Mouse (Mus musculus) spleen, adult 18-20 months (tissue): ENCODE measurements at regions not wholly inside any gene's neighbourhood (a gene's known extent, or its start where the extent isn't known, plus 50 kb on each side); places are given as distances from the start of the nearest gene placed in this dataset.
"Not testable (repeated sequence)": the region's sequence is repeated elsewhere in the genome, so short reads cannot be mapped to it uniquely, and the experiment has no call there.

ENCODE experiments used
- DNase-seq, 2 experiments: peaks; one replicate each; pipeline ENCODE4 v3.0.0; 2022; ENCODE audit warnings: mixed read lengths in 2 of 2

DNA sequence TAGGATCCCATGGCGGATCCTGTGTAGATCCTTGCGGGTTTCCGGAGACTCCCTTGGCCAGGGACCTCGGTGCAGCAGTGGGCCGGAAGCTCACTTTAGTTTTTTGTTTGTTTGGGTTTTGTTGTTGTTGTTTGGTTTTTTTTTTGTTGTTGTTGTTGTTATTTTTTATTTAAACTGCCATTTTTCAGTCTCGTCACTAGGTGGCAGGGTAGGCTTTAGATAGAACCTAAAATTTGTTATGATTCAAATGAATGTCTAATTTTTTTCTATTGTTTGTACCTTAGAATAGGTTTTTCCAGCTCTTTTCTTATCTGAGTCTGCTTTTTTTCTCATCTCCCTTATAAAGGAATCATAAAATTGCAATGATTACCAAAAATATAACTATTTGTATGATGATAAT is 834.4 kb upstream of the Tacstd2 start:
- no peak for DNase-seq

DNA sequence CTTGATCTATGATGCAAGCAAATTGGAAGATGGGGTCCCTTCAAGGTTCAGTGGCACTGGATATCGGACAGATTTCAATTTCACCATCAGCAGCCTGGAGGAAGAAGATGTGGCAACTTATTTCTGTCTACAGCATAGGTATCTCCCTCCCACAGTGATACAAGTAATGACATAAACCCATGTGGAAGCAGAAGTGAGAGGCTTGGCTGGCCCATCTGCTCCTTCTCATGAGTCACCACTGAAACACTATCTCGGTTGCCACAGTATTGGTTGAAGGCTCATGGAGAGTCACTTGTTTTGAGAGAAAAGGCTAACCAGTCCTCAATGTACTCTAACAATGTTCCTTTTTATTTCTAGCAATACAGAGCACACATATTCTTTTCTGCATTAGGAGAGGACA is 804.2 kb upstream of the Tacstd2 start:
- no peak for DNase-seq

DNA sequence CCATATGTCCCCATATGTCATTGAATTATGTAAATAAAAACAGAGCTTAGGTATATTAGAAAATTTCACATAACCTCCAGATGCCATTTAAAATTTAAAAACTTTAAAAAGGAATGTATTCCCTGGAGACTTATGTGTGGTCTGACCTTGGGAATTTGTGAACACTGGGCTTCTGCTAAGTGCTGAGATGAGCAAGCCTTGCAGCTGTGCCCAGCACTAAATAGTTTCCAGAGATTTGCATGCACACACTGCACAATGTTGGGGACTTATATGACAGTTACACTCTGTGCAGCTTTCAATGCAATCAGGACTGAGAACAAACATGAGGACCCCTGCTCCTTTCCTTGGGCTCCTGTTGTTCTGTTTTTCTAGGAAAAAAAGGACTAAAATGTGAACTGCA is 803.6 kb upstream of the Tacstd2 start:
- not testable (repeated sequence) for DNase-seq

DNA sequence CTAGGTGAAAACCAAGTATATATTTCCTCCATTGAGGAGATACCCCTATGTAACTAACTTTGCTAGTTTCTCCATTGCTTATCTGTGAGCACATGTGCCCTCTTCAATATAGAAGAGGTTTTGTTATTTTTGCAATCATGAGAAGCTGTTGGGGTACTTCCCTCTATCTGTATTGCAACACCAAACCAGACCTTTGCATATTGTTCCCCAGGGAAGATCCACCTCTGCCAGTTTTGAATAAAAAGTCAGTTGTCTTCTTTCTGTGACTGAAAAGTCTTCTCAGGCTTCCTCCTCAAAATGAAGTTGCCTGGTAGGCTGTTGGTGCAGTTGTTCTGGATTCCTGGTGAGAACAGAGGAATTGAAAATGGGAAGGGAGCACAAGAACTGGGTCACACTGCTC is 775.8 kb upstream of the Tacstd2 start:
- DNase-seq: no peak

DNA sequence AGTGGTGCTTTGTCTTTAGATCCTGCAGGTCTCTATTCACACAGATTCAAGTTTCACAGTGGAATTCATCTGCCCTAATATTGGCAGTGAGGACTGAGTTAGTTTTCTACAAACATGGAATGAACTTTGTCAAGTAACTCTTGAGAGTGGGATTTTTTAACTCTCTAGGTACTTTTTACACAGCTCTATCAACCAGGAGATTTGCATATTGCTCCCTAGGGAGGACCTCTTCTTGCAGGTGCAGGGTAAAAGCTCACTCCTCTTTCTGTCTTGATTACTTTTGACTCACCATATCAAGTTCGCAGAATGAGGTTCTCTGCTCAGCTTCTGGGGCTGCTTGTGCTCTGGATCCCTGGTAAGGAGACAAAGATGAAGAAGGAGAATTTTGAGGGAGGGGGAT is 766.5 kb upstream of the Tacstd2 start:
- peak in 1 of 2 experiments; percentile 10 for DNase-seq

DNA sequence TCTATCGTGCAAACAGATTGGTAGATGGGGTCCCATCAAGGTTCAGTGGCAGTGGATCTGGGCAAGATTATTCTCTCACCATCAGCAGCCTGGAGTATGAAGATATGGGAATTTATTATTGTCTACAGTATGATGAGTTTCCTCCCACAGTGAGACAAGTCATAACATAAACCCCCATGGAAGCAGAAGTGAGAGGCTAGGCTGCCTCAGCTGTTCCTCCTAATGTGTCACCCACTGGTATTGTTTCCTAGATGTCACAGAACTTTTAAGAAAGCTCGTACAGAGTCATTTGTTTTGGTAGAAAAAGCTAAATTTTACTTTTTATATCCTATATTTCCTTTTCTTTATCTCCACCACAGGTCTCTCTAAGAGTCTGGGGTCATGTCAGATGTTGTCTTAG is 721.1 kb upstream of the Tacstd2 start:
- no peak for DNase-seq

DNA sequence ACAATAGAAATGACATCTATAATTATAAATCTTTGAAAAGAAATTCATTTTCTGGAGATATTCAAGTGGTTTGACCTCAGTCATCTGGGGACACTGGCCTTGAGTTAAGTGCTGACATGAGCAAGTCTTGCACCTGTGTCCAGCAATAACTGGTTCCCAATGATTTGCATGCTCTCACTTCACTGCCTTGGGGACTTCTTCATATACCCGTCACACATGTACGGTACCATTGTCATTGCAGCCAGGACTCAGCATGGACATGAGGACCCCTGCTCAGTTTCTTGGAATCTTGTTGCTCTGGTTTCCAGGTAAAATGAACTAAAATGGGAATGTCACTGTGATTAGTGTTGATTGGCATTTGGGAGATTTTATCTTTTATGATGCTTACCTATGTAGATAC is 720.6 kb upstream of the Tacstd2 start:
- DNase-seq: no peak

DNA sequence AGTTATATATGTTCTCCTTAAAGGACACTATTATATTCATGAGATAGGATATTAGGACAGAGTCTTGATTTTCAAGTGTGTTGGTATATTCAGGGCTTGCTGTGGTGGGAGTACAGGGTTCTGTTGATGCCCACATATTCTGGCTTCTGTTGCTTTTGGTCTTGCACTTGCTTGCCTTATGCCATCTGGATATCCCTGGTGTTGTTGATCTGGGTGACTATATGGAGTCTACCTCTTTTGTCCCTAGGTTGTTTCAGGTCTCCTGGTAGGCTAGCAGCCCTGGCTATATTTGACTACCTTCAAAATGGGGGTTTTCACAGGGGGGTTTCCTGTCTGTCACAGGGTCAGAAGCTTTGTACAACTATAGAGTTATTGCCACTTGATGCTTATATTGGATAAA is 717.1 kb upstream of the Tacstd2 start:
- DNase-seq: no peak

DNA sequence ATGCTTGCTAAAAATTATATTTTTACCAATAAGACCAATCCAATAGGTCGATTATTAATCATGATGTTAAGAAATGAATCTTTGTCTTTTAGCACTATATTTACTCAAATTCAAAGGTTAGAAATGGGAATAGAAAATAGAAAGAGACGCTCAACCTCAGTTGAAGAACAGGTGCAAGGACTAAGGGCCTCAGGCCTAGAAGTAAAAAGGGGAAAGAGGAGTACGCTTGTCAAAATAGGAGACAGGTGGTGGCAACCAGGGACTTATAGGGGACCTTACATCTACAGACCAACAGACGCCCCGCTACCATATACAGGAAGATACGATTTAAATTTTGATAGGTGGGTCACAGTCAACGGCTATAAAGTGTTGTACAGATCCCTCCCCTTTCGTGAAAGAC is 715.7 kb upstream of the Tacstd2 start:
- not testable (repeated sequence) for DNase-seq

DNA sequence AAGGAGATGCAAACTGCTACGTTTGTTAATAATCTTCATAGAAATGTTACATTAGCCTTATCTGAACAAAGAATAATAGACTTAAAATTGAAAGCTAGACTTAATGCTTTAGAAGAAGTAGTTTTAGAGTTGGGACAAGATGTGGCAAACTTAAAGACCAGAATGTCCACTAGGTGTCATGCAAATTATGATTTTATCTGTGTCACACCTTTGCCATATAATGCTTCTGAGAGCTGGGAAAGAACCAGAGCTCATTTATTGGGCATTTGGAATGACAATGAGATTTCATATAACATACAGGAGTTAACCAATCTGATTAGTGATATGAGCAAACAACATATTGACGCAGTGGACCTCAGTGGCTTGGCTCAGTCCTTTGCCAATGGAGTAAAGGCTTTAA is 714.8 kb upstream of the Tacstd2 start:
- not testable (repeated sequence) for DNase-seq

DNA sequence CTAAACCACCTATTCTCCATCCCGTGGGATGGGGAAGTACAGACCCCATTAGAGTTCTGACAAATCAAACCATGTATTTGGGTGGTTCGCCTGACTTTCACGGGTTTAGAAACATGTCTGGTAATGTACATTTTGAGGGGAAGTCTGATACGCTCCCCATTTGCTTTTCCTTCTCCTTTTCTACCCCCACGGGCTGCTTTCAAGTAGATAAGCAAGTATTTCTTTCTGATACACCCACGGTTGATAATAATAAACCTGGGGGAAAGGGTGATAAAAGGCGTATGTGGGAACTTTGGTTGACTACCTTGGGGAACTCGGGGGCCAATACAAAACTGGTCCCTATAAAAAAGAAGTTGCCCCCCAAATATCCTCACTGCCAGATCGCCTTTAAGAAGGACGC is 713.7 kb upstream of the Tacstd2 start:
- DNase-seq: not testable (repeated sequence)

DNA sequence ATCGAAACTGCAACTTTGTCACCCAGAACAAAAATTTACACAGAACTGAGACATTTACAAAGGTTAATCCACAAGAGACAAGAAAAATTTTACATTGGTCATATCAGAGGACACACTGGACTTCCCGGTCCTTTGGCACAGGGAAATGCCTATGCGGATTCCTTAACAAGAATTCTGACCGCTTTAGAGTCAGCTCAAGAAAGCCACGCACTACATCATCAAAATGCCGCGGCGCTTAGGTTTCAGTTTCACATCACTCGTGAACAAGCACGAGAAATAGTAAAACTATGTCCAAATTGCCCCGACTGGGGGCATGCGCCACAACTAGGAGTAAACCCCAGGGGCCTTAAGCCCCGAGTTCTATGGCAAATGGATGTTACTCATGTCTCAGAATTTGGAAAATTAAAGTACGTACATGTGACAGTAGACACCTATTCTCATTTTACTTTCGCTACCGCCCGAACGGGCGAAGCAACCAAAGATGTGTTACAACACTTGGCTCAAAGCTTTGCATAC is 712.5 kb upstream of the Tacstd2 start:
- DNase-seq: not testable (repeated sequence)

DNA sequence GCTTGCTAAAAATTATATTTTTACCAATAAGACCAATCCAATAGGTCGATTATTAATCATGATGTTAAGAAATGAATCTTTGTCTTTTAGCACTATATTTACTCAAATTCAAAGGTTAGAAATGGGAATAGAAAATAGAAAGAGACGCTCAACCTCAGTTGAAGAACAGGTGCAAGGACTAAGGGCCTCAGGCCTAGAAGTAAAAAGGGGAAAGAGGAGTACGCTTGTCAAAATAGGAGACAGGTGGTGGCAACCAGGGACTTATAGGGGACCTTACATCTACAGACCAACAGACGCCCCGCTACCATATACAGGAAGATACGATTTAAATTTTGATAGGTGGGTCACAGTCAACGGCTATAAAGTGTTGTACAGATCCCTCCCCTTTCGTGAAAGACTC is 707.2 kb upstream of the Tacstd2 start:
- DNase-seq: not testable (repeated sequence)

DNA sequence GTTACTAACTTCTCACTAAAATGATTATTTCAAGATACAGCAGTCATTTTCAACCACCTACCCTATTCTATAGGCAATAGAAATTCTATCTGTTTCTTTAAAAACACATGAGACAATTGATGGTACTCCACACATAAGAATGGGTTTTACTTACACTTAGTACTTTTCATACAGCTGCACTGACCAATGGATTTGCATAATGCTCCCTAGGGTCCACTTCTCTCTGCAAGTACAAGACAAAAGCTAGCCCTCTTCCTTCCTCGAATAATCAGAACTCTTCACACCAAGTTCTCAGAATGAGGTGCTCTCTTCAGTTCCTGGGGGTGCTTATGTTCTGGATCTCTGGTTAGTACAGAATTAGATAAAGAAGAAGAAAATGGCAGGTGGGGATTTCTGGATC is 684.1 kb upstream of the Tacstd2 start:
- DNase-seq: no peak

DNA sequence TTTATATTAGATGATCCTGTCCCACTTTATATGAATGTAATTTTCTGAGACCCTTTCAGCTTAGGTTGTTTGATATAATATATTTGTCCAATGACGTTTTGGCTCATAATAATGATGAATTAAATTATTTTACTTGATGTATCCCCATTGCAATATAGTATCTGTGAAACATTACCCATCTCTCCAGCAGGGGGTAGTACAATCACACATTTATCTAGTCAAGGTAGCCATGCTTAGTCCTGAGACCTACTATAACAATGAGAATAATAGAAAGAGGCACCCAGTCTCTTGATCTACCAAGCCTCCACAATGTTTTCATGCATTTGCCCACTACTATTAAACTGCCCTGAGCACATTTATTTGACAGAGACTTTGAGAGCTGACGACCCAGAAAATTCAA is 665.9 kb upstream of the Tacstd2 start:
- peak in 1 of 2 experiments; percentile 20 for DNase-seq

DNA sequence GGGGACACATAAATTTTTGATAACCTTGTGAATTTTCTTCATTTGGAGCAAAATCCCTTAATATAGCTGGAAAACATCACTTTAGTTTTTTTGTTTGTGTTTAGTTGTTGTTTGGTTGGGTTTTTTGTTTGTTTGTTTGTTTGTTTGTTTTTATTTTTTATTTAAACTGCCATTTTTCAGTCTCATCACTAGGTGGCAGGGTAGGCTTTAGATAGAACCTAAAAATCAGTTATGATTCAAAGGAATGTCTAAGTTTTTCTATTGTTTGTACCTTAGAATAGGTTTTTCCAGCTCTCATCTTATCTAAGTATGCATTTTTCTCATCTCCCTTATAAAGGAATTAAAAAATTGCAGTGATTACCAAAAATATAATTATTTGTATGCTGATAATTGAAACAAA is 662.4 kb upstream of the Tacstd2 start:
- DNase-seq: no peak

DNA sequence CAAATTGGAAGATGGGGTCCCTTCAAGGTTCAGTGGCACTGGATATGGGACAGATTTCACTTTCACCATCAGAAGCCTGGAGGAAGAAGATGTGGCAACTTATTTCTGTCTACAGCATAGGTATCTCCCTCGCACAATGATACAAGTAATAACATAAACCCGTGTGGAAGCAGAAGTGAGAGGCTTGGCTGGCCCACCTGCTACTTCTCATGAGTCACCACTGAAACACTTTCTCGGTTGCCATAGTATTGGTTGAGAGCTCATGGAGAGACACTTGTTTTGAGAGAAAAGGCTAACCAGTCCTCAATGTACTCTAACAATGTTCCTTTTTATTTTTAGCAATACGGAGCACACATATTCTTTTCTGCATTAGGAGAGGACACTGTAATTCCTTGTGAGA is 629.2 kb upstream of the Tacstd2 start:
- DNase-seq: no peak

DNA sequence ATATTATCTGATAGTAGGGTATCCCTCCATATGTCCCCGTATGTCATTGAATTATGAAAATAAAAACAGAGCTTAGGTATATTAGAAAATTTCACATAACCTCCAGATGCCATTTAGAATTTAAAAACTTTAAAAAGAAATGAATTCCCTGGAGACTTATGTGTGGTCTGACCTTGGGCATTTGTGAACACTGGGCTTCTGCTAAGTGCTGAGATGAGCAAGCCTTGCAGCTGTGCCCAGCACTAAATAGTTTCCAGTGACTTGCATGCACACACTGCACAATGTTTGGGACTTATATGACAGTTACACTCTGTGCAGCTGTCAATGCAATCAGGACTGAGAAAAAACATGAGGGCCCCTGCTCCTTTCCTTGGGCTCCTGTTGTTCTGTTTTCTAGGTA is 628.5 kb upstream of the Tacstd2 start:
- DNase-seq: not testable (repeated sequence)

DNA sequence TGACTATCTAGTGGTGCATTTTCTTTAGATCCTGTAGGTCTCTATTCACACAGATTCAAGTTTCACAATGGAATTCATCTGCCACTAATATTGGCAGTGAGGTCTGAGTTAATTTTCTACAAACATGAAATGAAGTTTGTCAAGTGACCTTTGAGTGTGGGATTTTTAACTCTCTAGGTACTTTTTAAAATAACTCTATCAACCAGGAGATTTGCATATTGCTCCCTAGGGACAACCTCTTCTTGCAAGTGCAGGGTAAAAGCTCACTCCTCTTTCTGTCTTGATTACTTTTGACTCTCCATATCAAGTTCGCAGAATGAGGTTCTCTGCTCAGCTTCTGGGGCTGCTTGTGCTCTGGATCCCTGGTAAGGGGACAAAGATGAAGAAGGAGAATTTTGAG is 616.0 kb upstream of the Tacstd2 start:
- DNase-seq: no peak

DNA sequence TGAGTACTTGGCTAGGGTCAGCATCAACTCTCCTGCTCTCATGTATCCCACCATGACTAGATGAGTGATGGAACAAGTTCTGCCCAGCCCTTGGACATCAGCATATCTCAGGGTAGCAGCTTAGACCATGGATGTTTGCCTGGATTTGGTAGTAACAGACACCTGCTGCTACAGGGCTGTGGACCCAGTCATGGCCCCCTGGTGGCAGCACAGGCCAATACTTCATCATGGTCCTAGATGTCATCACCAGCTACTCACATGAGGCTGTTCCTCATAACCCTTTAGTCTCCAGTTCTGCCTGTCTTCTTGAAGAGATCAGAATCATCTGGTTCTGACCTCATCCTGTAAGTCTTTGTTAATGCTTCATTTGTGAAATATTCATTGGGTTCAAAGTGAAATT is 566.9 kb upstream of the Tacstd2 start:
- peak; percentile 23 to 57 for DNase-seq
